Mouse (Mus musculus): ENCODE data around the gene Kcnj16.

Kcnj16 gene

DNA sequence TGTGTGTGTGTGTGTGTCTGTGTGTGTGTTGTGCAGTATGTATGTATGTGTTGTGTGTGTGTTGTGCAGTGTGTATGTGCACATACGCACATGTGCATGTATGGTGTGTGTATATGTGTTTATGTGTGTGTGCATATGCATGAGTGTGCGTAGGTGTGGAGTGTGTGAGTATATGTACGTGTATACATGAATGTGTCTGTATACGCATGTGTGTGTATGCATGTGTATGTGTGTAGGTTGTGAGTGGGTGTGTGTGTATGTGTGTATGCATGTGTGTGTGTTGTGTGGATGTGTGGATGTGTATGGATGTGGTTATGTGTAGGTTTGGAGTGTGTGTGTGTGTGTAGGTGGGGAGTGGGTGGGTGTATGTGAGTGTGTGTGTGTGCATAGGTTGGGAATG, 89.6 kb downstream of the Kcnj16 start:
- DNase-seq: no peak

DNA sequence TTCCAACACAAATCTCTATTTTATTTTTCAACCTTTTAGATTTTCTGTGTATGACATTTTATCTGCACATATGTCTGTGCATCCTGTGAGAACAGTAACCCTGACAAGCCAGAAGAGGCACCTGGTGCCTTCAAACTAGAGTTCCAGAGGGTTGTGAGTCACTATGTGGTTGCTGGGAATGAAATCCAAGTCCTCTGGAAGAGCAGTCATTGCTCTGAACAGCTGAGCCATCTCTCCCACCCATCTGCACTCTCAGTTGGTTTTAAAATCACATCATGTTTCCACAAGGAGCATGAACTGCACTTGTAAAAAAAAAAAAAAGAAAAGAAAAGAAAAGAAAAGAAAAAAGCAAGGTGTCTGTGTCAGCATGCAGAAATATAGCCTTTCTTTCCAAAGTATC, 91.6 kb downstream of the Kcnj16 start:
- DNase-seq: no peak

DNA sequence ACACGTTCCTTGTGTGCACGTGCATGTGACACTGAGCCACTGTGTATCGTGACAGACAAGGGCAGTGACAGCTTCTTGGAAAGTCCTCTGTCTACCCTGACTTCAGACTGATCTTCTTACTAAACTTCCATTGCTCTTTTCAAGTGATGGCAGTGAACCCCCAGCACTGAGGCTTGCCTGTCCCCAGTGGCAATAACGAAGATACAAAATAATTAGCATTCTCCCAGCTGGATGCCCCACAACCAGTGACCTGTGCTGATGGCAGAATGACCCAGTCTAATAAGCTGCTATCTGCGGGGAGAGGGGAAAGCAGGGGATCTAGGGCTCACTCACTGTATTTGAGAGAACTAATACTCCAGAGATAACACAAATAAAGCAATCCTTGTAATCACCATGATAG, 92.4 kb downstream of the Kcnj16 start:
- DNase-seq: no peak

DNA sequence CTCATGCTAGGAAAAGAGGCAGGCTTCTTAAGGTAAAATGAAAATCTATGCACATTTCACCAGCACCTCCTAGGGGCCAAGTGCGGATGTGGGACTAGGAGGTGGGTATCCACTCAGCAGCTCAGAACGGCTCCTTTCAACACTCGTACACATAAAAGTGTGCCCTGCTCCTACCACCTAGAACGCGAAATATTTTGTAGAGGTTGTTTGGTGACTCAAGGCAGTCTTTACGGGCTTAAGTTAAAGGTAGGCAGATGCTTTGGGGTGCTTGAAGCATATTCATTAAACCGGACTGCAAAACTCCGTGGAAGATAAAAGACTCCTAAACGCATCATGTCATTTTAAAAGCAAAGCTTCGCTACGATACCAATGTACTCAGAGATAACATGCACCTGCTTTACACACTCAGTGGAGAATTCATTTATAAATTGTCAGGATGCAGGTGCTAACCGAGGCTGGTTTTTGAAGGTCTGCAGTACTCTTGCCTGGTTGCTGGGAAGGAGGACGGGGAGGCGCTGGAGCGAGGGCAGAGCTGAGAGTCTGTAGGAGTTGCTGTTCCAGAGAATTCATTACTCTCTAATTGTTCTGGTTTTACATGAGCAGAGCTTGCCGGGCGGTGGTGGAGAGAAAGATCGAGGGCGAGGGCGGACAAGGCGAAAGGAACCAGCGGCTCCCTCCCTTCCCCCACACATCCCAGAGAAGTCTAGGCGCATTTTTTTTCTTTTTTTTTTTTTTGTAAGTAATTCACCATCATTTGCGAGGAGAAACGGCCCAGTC, 97.1 kb downstream of the Kcnj16 start:
- peak; percentile 2 to 3 for DNase-seq

DNA sequence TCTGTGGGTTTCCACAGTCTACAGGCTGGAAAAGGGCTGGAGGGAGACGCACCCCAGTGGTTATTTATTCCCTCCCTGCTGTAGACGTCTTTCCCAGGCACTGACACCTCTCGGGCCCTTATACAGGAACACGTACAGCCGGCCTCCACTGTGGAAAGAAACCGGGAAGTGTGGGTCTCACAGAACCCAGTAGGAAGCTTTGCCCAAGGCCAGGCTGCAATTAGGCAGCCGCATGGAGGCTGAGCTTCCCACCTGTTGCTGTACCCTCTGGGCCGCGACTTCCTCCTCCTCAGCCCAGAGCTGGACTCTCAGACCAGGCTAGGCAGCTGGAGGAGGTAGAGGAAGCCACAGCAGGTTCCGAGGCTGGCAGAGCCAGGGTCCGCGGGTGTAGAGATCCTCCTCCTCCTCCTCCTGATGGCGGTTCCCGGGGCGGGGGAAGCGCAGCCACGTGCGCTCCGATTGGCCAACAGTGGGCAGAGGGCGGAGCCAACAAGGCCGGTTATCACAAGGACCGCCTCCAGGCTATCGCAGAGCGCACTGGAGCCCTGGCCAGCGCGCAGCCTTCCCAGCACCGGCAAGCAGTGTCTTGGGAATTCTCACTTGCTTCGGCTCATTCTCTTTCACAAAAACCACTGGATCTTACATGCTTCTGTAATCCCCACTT, 97.9 kb downstream of the Kcnj16 start, which contains the start of gene Kcnj2:
Gene Kcnj2, plus strand, starts transcription at position 530 of the 664 bp plus-strand sequence.
- DNase-seq: peak; percentile 49 to 58

DNA sequence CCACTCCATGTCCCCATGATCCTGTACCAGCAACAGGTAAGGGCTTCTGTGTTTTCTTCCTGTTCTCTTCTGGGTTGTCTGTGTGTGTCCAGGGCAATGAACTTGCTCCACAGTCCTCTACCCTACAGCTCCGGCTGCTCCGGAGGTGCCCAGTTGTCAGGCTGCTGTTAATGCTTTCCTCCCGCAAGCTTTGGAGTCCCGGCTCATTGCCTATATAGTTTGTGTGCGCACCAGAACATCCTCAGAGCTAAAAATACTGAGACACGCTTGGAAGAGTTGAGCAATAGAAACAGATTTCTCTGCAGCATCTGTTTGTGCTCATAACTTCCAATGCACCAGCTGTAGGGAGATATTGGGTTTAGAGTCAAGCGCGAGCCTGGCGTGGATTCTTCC, 98.5 kb downstream of the Kcnj16 start:
- DNase-seq: no peak

DNA sequence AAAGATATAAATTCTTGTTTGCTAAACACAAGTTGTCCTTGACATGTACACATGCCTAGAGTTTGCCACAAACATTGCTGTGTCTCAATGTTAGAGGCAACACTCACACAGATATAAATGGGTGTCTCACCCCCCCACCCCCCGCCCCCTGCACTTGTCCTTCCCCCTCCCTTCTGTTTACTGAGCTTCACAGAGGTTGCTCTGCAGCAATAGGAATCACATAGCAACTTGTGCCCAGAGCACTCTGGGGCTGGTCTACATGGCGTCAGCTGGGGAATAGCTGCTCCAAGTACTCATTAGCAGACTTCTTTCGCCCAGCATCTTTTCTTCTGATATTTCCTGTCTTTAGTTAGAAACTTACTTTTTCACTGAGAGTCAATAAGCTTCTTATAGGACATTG, 100.0 kb downstream of the Kcnj16 start:
- DNase-seq: no peak

DNA sequence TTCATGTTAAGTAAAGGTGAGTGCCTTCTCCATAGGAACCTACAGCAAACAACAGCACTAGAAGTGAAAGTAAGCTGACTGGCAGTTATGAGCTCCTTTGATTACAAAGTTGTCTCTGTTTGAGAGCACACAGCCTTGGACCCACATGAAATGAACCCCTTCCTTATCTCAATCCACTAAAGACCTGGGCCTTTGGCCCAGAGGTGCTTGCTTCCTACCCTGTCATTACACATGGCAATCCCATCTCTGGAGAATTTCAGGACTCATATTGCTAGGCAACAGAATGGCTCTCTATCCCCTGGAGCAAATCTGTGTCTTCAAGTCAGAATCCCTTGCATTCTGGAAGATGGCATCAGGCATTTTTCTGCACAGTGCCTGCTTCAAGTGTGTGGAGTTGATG, 102.6 kb downstream of the Kcnj16 start:
- DNase-seq: no peak

DNA sequence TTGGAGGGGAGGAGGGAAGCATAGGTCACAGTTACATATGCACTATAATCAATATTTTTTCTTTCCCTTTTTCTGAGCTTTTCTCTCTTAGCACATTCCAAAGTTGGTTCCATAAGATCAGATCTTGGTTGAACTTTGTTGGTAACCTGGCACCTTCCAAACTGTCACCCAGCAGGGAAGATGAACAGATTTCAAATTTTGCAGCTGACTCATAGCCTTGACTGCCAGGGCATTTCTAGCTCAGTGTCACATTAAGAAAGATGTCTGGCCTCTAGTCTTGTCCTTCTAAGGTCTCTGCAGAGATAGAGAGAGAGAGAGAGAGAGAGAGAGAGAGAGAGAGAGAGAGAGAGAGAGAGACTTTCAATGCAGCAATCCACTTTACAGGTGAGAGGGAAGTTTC, 106.3 kb downstream of the Kcnj16 start:
- DNase-seq: no peak

Measured in cerebellum, adult 18-20 months (tissue).